In the genomic region with DNA sequence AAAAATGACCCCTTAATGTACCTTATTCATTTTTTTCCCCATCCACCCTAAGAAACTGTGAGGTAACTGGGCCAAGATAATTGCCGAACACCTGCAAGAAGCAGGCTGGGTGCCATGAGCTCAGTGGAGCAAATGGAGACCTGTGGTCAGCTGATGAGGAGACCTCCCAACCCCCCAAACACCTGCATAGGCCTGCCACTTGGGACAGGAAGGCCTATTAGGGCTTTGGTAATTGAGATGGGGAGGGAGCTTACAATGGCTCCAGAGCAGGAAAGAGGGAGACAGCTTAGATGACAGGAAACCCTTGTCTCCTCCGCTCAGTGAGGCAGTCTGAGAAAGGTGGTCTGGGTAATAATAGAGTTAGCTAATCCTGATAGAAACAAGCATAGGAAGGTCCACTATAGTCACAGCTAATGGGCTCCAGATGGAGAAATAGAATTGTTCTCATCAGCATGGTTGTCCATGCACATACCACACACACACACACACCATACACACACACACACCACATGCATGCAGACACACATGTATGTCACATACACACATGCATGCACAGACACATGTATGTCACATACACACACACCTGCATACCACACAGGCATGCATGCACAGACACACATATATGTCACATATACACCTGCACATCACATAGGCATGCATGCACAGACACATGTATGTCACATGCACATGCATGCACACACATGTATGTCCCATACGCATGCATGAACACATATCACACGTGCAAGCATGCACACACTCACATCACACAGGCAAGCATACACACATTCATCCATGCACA, we compare ENCODE assay signal across 20 mouse cellular contexts.
DNase-seq lines count a peak whose midpoint lies in the region; ATAC-seq and TF ChIP-seq lines count a peak whose summit lies in the region.
"Had no signal": no experiment of that assay in that cellular context is flagged by ENCODE, and none has a peak within 500 bp of the region (broad histone marks: within the 10 kb centered on the region; RNA-seq: fewer than 3 reads in every experiment).

No protein-coding gene starts in this region.

- no peak for TF ChIP-seq CTCF in heart, postnatal 0 days (IDR thresholded peaks at IDR 0.05; ENCODE audit: low read depth)
- TF ChIP-seq CTCF in MEL (IDR thresholded peaks at IDR 0.05 in 2 of 3, conservative IDR thresholded peaks at IDR 0.05 in 1 of 3; ENCODE audit: control insufficient read depth in 1 of 3, insufficient read depth in 1 of 3, low read depth in 2 of 3, low read length in 3 of 3, poor library complexity in 1 of 3, severe bottlenecking in 1 of 3) = no peak

- no peaks in the 10 kb centered on the region for H3K9me3 ChIP-seq in heart, postnatal 0 days (replicated peaks; ENCODE audit: control insufficient read depth, low read length)
- H3K9me3 ChIP-seq in MEL (replicated peaks; ENCODE audit: insufficient read depth, low read length) = no peaks in the 10 kb centered on the region
- H3K9me3 ChIP-seq in embryonic facial prominence, embryonic 14.5 days (ENCODE audit: control insufficient read depth, low read length) = no peaks in the 10 kb centered on the region
- no peaks in the 10 kb centered on the region for H3K9me3 ChIP-seq in limb, embryonic 14.5 days (ENCODE audit: control insufficient read depth, low read length)
- H3K9me3 ChIP-seq: hindbrain, embryonic 15.5 days; stomach, embryonic 15.5 days had no signal

- no peak overlapping the region for H3K4me3 ChIP-seq in heart, postnatal 0 days (ENCODE audit: low read depth, low read length)
- no peak overlapping the region for H3K4me3 ChIP-seq in MEL (ENCODE audit: control insufficient read depth in 1 of 2, insufficient read depth in 1 of 2, low read depth in 2 of 2, low read length in 2 of 2)
- no peak overlapping the region for H3K4me3 ChIP-seq in embryonic facial prominence, embryonic 14.5 days (ENCODE audit: low read depth, low read length)
- no peak overlapping the region for H3K4me3 ChIP-seq in limb, embryonic 14.5 days (replicated peaks; ENCODE audit: low read length)
- H3K4me3 ChIP-seq: hindbrain, embryonic 15.5 days; stomach, embryonic 15.5 days had no signal

- no peak for ATAC-seq in heart, postnatal 0 days (ENCODE audit: insufficient read depth, low read depth)
- ATAC-seq in embryonic facial prominence, embryonic 14.5 days (ENCODE audit: low read depth) = peak; percentile 64
- ATAC-seq in limb, embryonic 14.5 days (ENCODE audit: low FRiP score, low read depth) = peak; percentile 38
- ATAC-seq: CD4-positive, CD25-positive, alpha-beta regulatory T cell, adult 4 months; liver, postnatal 0 days; lung, postnatal 0 days had no signal

- H3K27ac ChIP-seq in heart, postnatal 0 days (ENCODE audit: low read depth) = peak overlapping the region; percentile 69
- H3K27ac ChIP-seq in MEL (ENCODE audit: control insufficient read depth, low read depth, low read length) = no peak overlapping the region
- H3K27ac ChIP-seq in embryonic facial prominence, embryonic 14.5 days (replicated peaks; ENCODE audit: low read depth, low read length) = peak overlapping the region; percentile 67
- 0 out of 2 replicates have a peak overlapping the region, but pooled peaks have one; percentile 22 for H3K27ac ChIP-seq in limb, embryonic 14.5 days (replicated peaks; ENCODE audit: low read depth, low read length)
- H3K27ac ChIP-seq: hindbrain, embryonic 15.5 days; kidney, postnatal 0 days; macrophage; stomach, embryonic 15.5 days had no signal

- H3K27me3 ChIP-seq in heart, postnatal 0 days (ENCODE audit: control insufficient read depth, insufficient read depth, low read length) = no peaks in the 10 kb centered on the region
- no peaks in the 10 kb centered on the region for H3K27me3 ChIP-seq in MEL (ENCODE audit: control insufficient read depth in 1 of 2, insufficient read depth in 2 of 2, low read length in 2 of 2)
- H3K27me3 ChIP-seq in embryonic facial prominence, embryonic 14.5 days (replicated peaks; ENCODE audit: control insufficient read depth, insufficient read depth, low read length) = no peaks in the 10 kb centered on the region
- H3K27me3 ChIP-seq in limb, embryonic 14.5 days (ENCODE audit: control insufficient read depth, insufficient read depth, low read length) = no peaks in the 10 kb centered on the region
- H3K27me3 ChIP-seq: hindbrain, embryonic 15.5 days; stomach, embryonic 15.5 days had no signal

- intact Hi-C loops in heart, postnatal 25 days (cut with DNase I) = no loop called here

- TF ChIP-seq POLR2A in MEL (IDR thresholded peaks at IDR 0.05; ENCODE audit: control insufficient read depth in 1 of 2, insufficient read depth in 1 of 2, low read depth in 1 of 2, low read length in 2 of 2, poor library complexity in 1 of 2) = no peak
- no peak for TF ChIP-seq POLR2A in limb, embryonic 14.5 days (IDR thresholded peaks at IDR 0.05; ENCODE audit: borderline replicate concordance, extremely low read depth, insufficient read depth, insufficient read length)

- 0 out of 2 replicates have a peak overlapping the region, but pooled peaks have one; percentile 9 for H3K4me2 ChIP-seq in heart, postnatal 0 days (ENCODE audit: low read depth, low read length)
- no peak overlapping the region for H3K4me2 ChIP-seq in embryonic facial prominence, embryonic 14.5 days (ENCODE audit: low read depth, low read length)
- no peak overlapping the region for H3K4me2 ChIP-seq in limb, embryonic 14.5 days (replicated peaks; ENCODE audit: low read depth, low read length, severe bottlenecking)
- H3K4me2 ChIP-seq: hindbrain, embryonic 15.5 days; midbrain, embryonic 11.5 days; stomach, embryonic 15.5 days had no signal

- TF ChIP-seq EP300 in heart, postnatal 0 days (IDR thresholded peaks at IDR 0.05; ENCODE audit: low read depth) = no peak
- no peak for TF ChIP-seq EP300 in MEL (IDR thresholded peaks at IDR 0.05; ENCODE audit: low read depth in 1 of 2, low read length in 2 of 2)

- H3K4me1 ChIP-seq in heart, postnatal 0 days (ENCODE audit: control insufficient read depth, insufficient read depth) = no peaks in the 10 kb centered on the region
- no peaks in the 10 kb centered on the region for H3K4me1 ChIP-seq in MEL (ENCODE audit: control insufficient read depth in 1 of 2, insufficient read depth in 2 of 2, low read length in 2 of 2)
- H3K4me1 ChIP-seq in embryonic facial prominence, embryonic 14.5 days (ENCODE audit: control insufficient read depth, insufficient read depth, low read length) = peaks cover 37% of the 10 kb centered on the region
- H3K4me1 ChIP-seq in limb, embryonic 14.5 days (ENCODE audit: control insufficient read depth, insufficient read depth, low read length) = peaks cover 39% of the 10 kb centered on the region
- H3K4me1 ChIP-seq: hindbrain, embryonic 15.5 days; stomach, embryonic 15.5 days had no signal

- no peaks in the 10 kb centered on the region for H3K79me2 ChIP-seq in MEL (ENCODE audit: control insufficient read depth, insufficient read depth, low read length, poor library complexity)

- TF ChIP-seq RAD21 in MEL (IDR thresholded peaks at IDR 0.05; ENCODE audit: low read depth, low read length) = no peak

- no peak overlapping the region for H3K9ac ChIP-seq in heart, postnatal 0 days (replicated peaks; ENCODE audit: low read depth, low read length)
- H3K9ac ChIP-seq in MEL (ENCODE audit: control insufficient read depth, low read depth, low read length, poor library complexity, severe bottlenecking) = no peak overlapping the region
- H3K9ac ChIP-seq in embryonic facial prominence, embryonic 14.5 days (ENCODE audit: low read depth, low read length) = no peak overlapping the region
- no peak overlapping the region for H3K9ac ChIP-seq in limb, embryonic 14.5 days (ENCODE audit: low read depth, low read length, severe bottlenecking)
- H3K9ac ChIP-seq: hindbrain, embryonic 15.5 days; liver, postnatal 0 days; stomach, embryonic 15.5 days had no signal

- 69% methylated on average over 4 of the region's 4 CpGs for WGBS in heart, postnatal 0 days
- 67% methylated on average over 4 of the region's 4 CpGs for WGBS in embryonic facial prominence, embryonic 14.5 days
- 62% methylated on average over 4 of the region's 4 CpGs for WGBS in limb, embryonic 14.5 days

- H3K36me3 ChIP-seq in heart, postnatal 0 days (replicated peaks; ENCODE audit: control insufficient read depth, insufficient read depth, low read length) = no peaks in the 10 kb centered on the region
- H3K36me3 ChIP-seq in MEL (ENCODE audit: control insufficient read depth in 1 of 2, insufficient read depth in 2 of 2, low read length in 2 of 2) = no peaks in the 10 kb centered on the region
- no peaks in the 10 kb centered on the region for H3K36me3 ChIP-seq in embryonic facial prominence, embryonic 14.5 days (ENCODE audit: control insufficient read depth, insufficient read depth, low read length)
- no peaks in the 10 kb centered on the region for H3K36me3 ChIP-seq in limb, embryonic 14.5 days (ENCODE audit: control insufficient read depth, insufficient read depth, low read length)
- H3K36me3 ChIP-seq: hindbrain, embryonic 15.5 days; stomach, embryonic 15.5 days had no signal

- DNase-seq in heart, postnatal 0 days (ENCODE audit: low spot score) = no peak
- no peak for DNase-seq in heart, postnatal 25 days (ENCODE audit: low spot score)
- no peak for DNase-seq in MEL (ENCODE audit: low read depth, low spot score)
- DNase-seq in embryonic facial prominence, embryonic 14.5 days (ENCODE audit: low spot score) = peak; percentile 70
- DNase-seq in limb, embryonic 14.5 days (ENCODE audit: low spot score) = peak; percentile 33
- DNase-seq in right cerebral cortex, postnatal 10 days (ENCODE audit: low spot score in 2 of 2) = no peak
- DNase-seq in adrenal gland, adult 8-10 months = no peak
- DNase-seq: adrenal gland, adult 2 months; cerebellum, adult 18-20 months; cerebellum, postnatal 14 days; gastrocnemius, postnatal 36 days; liver, postnatal 0 days; thymus, adult 2 months had no signal

TF ChIP-seq in MEL, 35 proteins besides CTCF, POLR2A, EP300 and RAD21:
- TF ChIP-seq CHD1 (IDR thresholded peaks at IDR 0.05; ENCODE audit: low read depth, low read length) = no peak
- TF ChIP-seq MAFK (IDR thresholded peaks at IDR 0.05; ENCODE audit: borderline replicate concordance, low read depth, low read length) = no peak
- peak; percentile 77; the same call in 1 of the 2 replicates for TF ChIP-seq POLR2AphosphoS5 (IDR thresholded peaks at IDR 0.05; ENCODE audit: borderline replicate concordance, low read depth, low read length)

Comparison
In these comparisons a context has a peak if more than half of its experiments do, and no peak if none do; other contexts are left out.
1. DNase-seq: peak in embryonic facial prominence, embryonic 14.5 days (single experiment) and limb, embryonic 14.5 days (single experiment); none in heart, postnatal 0 days (single experiment), heart, postnatal 25 days (single experiment), MEL (single experiment), right cerebral cortex, postnatal 10 days (0 of 2) and adrenal gland, adult 8-10 months (single experiment).